Mouse (Mus musculus) brain, embryonic 14.5 days (tissue): ENCODE results near the gene Qrich1.

Experiments
- CTCF ChIP-seq: fragments of 200-500 bp; IDR thresholded peaks from 2 replicates; pipeline ENCODE4 v1.5.1; 2012; ENCODE audit warnings: inconsistent platforms, mild to moderate bottlenecking, moderate library complexity, borderline replicate concordance; ENCODE audit not compliant: insufficient read depth, insufficient read length; ENCODE audit errors: extremely low read depth
- POLR2A ChIP-seq: fragments of 200-500 bp; IDR thresholded peaks from 2 replicates; pipeline ENCODE4 v1.6.1; 2012; ENCODE audit warnings: mild to moderate bottlenecking, inconsistent platforms, borderline replicate concordance; ENCODE audit not compliant: poor library complexity, insufficient read depth, insufficient read length, severe bottlenecking; ENCODE audit errors: extremely low read depth

DNA sequence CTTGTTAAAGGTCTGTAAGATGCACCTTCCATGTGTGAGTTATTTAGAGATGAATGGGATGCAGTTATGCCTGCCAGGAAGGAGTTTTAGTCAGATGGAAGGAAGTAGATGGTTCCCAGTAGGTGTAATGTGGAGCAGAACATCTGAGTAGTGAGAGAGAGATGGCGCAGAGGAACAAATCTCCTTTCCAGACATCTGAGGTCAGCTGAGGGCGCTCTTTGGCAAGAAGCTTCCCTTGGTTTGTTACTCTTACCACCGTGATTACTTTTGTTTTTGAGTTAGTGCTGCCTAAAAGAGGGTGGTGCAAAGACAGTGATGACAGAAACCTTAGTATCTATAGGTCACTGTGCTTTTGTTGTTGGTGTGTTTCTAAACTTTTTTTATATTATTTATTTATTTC is 8.8 kb downstream of the Qrich1 start:
- TF ChIP-seq CTCF (no peak), POLR2A (no peak)
